Mouse (Mus musculus) neural tube, embryonic 15.5 days (tissue): ENCODE measurements around the gene Tmtc2. TPM values are rescaled to one million over a fixed set of nuclear protein-coding genes. Genes with fewer than 3 reads are reported as not detected.

ENCODE experiments used
- ATAC-seq: fragments of 200-750 bp; cut with Nextera tagmentation; 2 replicates; pipeline ENCODE4 v1.8.0; 2017; ENCODE audit warnings: mild to moderate bottlenecking, moderate TSS enrichment, moderate library complexity; ENCODE audit not compliant: low FRiP score
- H3K27ac ChIP-seq: fragments of 300-500 bp; sonication (generic); replicated peaks from 2 replicates; pipeline ENCODE4 v1.5.1; 2015; ENCODE audit warnings: mild to moderate bottlenecking, inconsistent platforms
- H3K27me3 ChIP-seq: fragments of 300-500 bp; sonication (generic); replicated peaks from 2 replicates; pipeline ENCODE4 v1.6.1; 2015; ENCODE audit warnings: inconsistent platforms
- H3K36me3 ChIP-seq: fragments of 300-500 bp; sonication (generic); 2 replicates; pipeline ENCODE4 v1.6.1; 2015; ENCODE audit warnings: inconsistent platforms
- H3K4me1 ChIP-seq: fragments of 300-500 bp; sonication (generic); 2 replicates; pipeline ENCODE4 v1.6.1; 2015; ENCODE audit warnings: inconsistent platforms
- H3K4me2 ChIP-seq: fragments of 300-500 bp; sonication (generic); 2 replicates; pipeline ENCODE4 v1.6.1; 2015; ENCODE audit warnings: inconsistent platforms, mild to moderate bottlenecking, moderate library complexity
- H3K4me3 ChIP-seq: fragments of 300-500 bp; sonication (generic); replicated peaks from 2 replicates; pipeline ENCODE4 v1.5.1; 2015; ENCODE audit warnings: mild to moderate bottlenecking, inconsistent platforms
- H3K9ac ChIP-seq: fragments of 300-500 bp; sonication (generic); replicated peaks from 2 replicates; pipeline ENCODE4 v1.6.1; 2015; ENCODE audit warnings: mild to moderate bottlenecking, inconsistent platforms
- H3K9me3 ChIP-seq: fragments of 300-500 bp; sonication (generic); replicated peaks from 2 replicates; pipeline ENCODE4 v1.6.1; 2016; ENCODE audit warnings: inconsistent platforms
- WGBS: fragments of 180-500 bp; shearing (Covaris S2); methylation state at CpG from one replicate; pipeline ENCODE4 v1.1.7; 2015; ENCODE audit warnings: mixed read lengths; 5-methylcytosine and 5-hydroxymethylcytosine counted together
- polyA plus RNA-seq: library from polyadenylated mRNA; unstranded; fragments of >200 nt; fragmentation: Nextera tagmentation; extraction: Ambion mirVana; gene quantifications from 2 replicates; pipeline ENCODE4 v1.2.1, GENCODE M21; 2015

The Tmtc2 gene
- polyA plus RNA-seq, 1 experiment from 2014 or later = 7.8 TPM

- H3K36me3 ChIP-seq = no peaks in the 10 kb centered on the region
- H3K9me3 ChIP-seq = no peaks in the 10 kb centered on the region
- no peaks in the 10 kb centered on the region for H3K27me3 ChIP-seq
- H3K4me3 ChIP-seq = no peak overlapping the region
- H3K9ac ChIP-seq = no peak overlapping the region
- ATAC-seq = no peak
- H3K27ac ChIP-seq = no peak overlapping the region
- no peaks in the 10 kb centered on the region for H3K4me1 ChIP-seq
- no peak overlapping the region for H3K4me2 ChIP-seq
- WGBS = 60% methylated on average over 4 of the region's 4 CpGs
These were observed 380.3 kb downstream of the Tmtc2 start for GRCm38 (mm10) chr10:105193756-105194460.

- ATAC-seq = no peak
- Histone ChIP-seq H3K4me1 (no peaks in the 10 kb centered on the region), H3K36me3 (no peaks in the 10 kb centered on the region), H3K4me3 (no peak overlapping the region), H3K9me3 (no peaks in the 10 kb centered on the region), H3K9ac (no peak overlapping the region), H3K27ac (no peak overlapping the region), H3K27me3 (no peaks in the 10 kb centered on the region), H3K4me2 (no peak overlapping the region)
- 93% methylated on average over 2 of the region's 2 CpGs for WGBS
These were observed 382.2 kb downstream of the Tmtc2 start for GRCm38 (mm10) chr10:105192071-105192470.

GRCm38 (mm10) chr10:105189746-105190145, 384.5 kb downstream of the Tmtc2 start:
- Histone ChIP-seq H3K9me3 (no peaks in the 10 kb centered on the region), H3K4me1 (no peaks in the 10 kb centered on the region), H3K4me2 (no peak overlapping the region), H3K9ac (no peak overlapping the region), H3K27me3 (no peaks in the 10 kb centered on the region), H3K4me3 (no peak overlapping the region), H3K36me3 (no peaks in the 10 kb centered on the region), H3K27ac (no peak overlapping the region)
- no peak for ATAC-seq
- WGBS = 57% methylated on average over 4 of the region's 4 CpGs

GRCm38 (mm10) chr10:105186636-105187035, 387.6 kb downstream of the Tmtc2 start:
- no peak overlapping the region for H3K27ac ChIP-seq
- H3K4me3 ChIP-seq = no peak overlapping the region
- H3K4me1 ChIP-seq = no peaks in the 10 kb centered on the region
- no peak overlapping the region for H3K9ac ChIP-seq
- H3K36me3 ChIP-seq = no peaks in the 10 kb centered on the region
- WGBS = 95% methylated on average over 5 of the region's 5 CpGs
- ATAC-seq = no peak
- no peak overlapping the region for H3K4me2 ChIP-seq
- no peaks in the 10 kb centered on the region for H3K27me3 ChIP-seq
- no peaks in the 10 kb centered on the region for H3K9me3 ChIP-seq

GRCm38 (mm10) chr10:105168443-105169102, 405.7 kb downstream of the Tmtc2 start:
- no peaks in the 10 kb centered on the region for H3K27me3 ChIP-seq
- no peak overlapping the region for H3K4me3 ChIP-seq
- H3K4me2 ChIP-seq = no peak overlapping the region
- H3K9me3 ChIP-seq = no peaks in the 10 kb centered on the region
- H3K4me1 ChIP-seq = no peaks in the 10 kb centered on the region
- 83% methylated on average over 5 of the region's 5 CpGs for WGBS
- no peaks in the 10 kb centered on the region for H3K36me3 ChIP-seq
- ATAC-seq = no peak
- H3K9ac ChIP-seq = no peak overlapping the region
- H3K27ac ChIP-seq = no peak overlapping the region

- Histone ChIP-seq H3K27ac (no peak overlapping the region), H3K4me3 (no peak overlapping the region), H3K4me2 (no peak overlapping the region), H3K9ac (no peak overlapping the region), H3K9me3 (no peaks in the 10 kb centered on the region), H3K27me3 (no peaks in the 10 kb centered on the region), H3K36me3 (no peaks in the 10 kb centered on the region), H3K4me1 (no peaks in the 10 kb centered on the region)
- no peak for ATAC-seq
- WGBS = 85% methylated on average over 5 of the region's 5 CpGs
These were observed 409.0 kb downstream of the Tmtc2 start for GRCm38 (mm10) chr10:105165291-105165690.

- Histone ChIP-seq H3K9me3 (no peaks in the 10 kb centered on the region), H3K27ac (no peak overlapping the region), H3K4me3 (no peak overlapping the region), H3K4me1 (no peaks in the 10 kb centered on the region), H3K4me2 (no peak overlapping the region), H3K27me3 (no peaks in the 10 kb centered on the region), H3K9ac (no peak overlapping the region), H3K36me3 (no peaks in the 10 kb centered on the region)
- ATAC-seq = no peak
These were observed 420.5 kb downstream of the Tmtc2 start for GRCm38 (mm10) chr10:105153789-105154188.

GRCm38 (mm10) chr10:105144382-105144781, 429.9 kb downstream of the Tmtc2 start:
- no peak overlapping the region for H3K27ac ChIP-seq
- no peaks in the 10 kb centered on the region for H3K9me3 ChIP-seq
- no peak overlapping the region for H3K4me2 ChIP-seq
- H3K4me1 ChIP-seq = no peaks in the 10 kb centered on the region
- H3K9ac ChIP-seq = no peak overlapping the region
- no peak overlapping the region for H3K4me3 ChIP-seq
- no peaks in the 10 kb centered on the region for H3K27me3 ChIP-seq
- H3K36me3 ChIP-seq = no peaks in the 10 kb centered on the region
- WGBS = 28% methylated on average over 4 of the region's 4 CpGs
- ATAC-seq = no peak

GRCm38 (mm10) chr10:105142201-105142600, 432.1 kb downstream of the Tmtc2 start:
- H3K27ac ChIP-seq = no peak overlapping the region
- H3K4me3 ChIP-seq = no peak overlapping the region
- no peaks in the 10 kb centered on the region for H3K27me3 ChIP-seq
- H3K4me1 ChIP-seq = no peaks in the 10 kb centered on the region
- H3K4me2 ChIP-seq = no peak overlapping the region
- no peaks in the 10 kb centered on the region for H3K9me3 ChIP-seq
- WGBS = 88% methylated on average over 3 of the region's 3 CpGs
- ATAC-seq = no peak
- no peaks in the 10 kb centered on the region for H3K36me3 ChIP-seq
- no peak overlapping the region for H3K9ac ChIP-seq
